Mouse (Mus musculus): ENCODE data around the gene Ppa2. TPM values are rescaled to one million over a fixed set of nuclear protein-coding genes. Genes with fewer than 3 reads are reported as not detected.

Gene Ppa2
- polyA plus RNA-seq, 1 experiment from 2014 or later, result 94.1 TPM

DNA sequence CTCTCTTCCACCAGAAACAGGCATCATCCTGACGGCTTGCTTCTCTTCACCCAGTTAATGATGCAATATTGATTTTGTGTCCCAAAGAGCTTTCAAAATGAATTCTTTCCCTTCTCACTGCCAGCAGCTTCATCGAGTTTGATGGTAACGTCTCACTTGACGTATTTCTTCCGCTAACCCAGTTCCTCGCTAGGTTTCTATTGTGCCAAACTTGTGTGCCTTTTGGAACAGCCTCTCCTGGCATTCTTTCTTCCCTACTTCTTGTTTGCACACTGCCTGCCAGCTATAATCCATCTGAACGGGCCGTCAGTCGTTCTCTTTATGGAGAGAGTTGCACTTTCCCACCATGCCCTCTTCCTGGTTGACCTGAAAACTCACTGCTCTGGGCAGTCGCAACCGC, 31.2 kb downstream of the Ppa2 start:
- H3K9me3 ChIP-seq (ENCODE audit: low read length), result no peaks in the 10 kb centered on the region
- H3K4me2 ChIP-seq (replicated peaks; ENCODE audit: low read depth, low read length), result no peak overlapping the region
- DNase-seq (ENCODE audit: low spot score) (peak; percentile 43), ATAC-seq (0 out of 2 replicates have a peak, but pooled peaks have one; percentile 18)
- H3K36me3 ChIP-seq (ENCODE audit: insufficient read depth, low read length), result no peaks in the 10 kb centered on the region
- H3K27me3 ChIP-seq (replicated peaks; ENCODE audit: insufficient read depth, low read length), result no peaks in the 10 kb centered on the region
- no peak overlapping the region for H3K27ac ChIP-seq (ENCODE audit: low read length)
- H3K9ac ChIP-seq (replicated peaks; ENCODE audit: low read depth), result no peak overlapping the region
- 66% methylated on average over 11 of the region's 11 CpGs for WGBS
- TF ChIP-seq EP300 (IDR thresholded peaks at IDR 0.05) (no peak), CTCF (IDR thresholded peaks at IDR 0.05) (no peak)
- no peak overlapping the region for H3K4me3 ChIP-seq (ENCODE audit: low read depth, low read length)
- H3K4me1 ChIP-seq (ENCODE audit: insufficient read depth, low read depth, low read length), result no peaks in the 10 kb centered on the region

DNA sequence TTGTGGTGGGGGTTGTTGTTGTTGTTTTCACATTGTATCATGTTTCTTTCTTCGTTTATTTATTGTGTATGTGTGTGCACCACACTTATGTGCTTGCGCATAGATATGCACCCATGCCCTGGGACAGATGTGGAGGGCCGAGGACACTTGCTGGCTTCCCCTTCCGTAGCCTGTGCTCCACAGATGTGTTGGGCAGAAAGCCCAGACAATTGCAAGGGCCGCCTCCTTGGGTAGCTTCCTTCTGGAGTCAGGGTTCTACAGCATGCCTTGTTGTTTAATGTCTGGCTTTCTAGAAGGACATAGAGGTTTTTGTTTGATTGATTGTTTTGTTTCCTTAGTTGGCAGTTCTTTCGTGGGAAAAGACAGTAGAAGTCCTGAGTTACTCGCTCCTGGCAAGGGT, 37.6 kb downstream of the Ppa2 start:
- H3K36me3 ChIP-seq (ENCODE audit: insufficient read depth, low read length), result no peaks in the 10 kb centered on the region
- no peaks in the 10 kb centered on the region for H3K9me3 ChIP-seq (ENCODE audit: low read length)
- H3K4me2 ChIP-seq (replicated peaks; ENCODE audit: low read depth, low read length), result no peak overlapping the region
- no peak overlapping the region for H3K9ac ChIP-seq (replicated peaks; ENCODE audit: low read depth)
- TF ChIP-seq EP300 (IDR thresholded peaks at IDR 0.05), result no peak
- peak; percentile 78 for ATAC-seq
- whole genome bisulfite sequencing, result 42% methylated on average over 7 of the region's 7 CpGs
- no peak overlapping the region for H3K4me3 ChIP-seq (ENCODE audit: low read depth, low read length)
- H3K27me3 ChIP-seq (replicated peaks; ENCODE audit: insufficient read depth, low read length), result no peaks in the 10 kb centered on the region
- H3K4me1 ChIP-seq (ENCODE audit: insufficient read depth, low read depth, low read length), result no peaks in the 10 kb centered on the region
- H3K27ac ChIP-seq (ENCODE audit: low read length), result no peak overlapping the region
- DNase-seq (ENCODE audit: low spot score), result peak; percentile 15

DNA sequence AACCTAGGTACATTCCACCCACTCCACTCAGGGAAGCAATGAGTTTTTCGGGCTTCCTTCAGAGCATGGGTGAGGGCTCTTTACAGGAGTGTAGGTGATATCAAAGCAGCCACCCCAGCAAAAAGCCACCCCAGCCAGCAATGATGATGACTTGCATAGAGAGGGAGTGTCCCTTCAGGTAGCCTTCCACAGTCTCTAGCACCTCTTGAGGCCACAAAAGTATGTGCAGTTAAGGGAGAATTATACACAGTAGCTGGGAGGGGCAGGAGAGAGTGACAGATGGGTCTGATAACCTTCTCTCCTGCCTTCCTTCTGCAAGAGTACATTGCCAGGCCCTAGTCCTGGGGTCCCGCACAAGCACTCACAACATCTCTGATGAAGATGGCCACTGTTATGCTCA, 38.9 kb downstream of the Ppa2 start:
- Histone ChIP-seq H3K4me3 (ENCODE audit: low read depth, low read length) (no peak overlapping the region), H3K27ac (ENCODE audit: low read length) (no peak overlapping the region), H3K4me2 (replicated peaks; ENCODE audit: low read depth, low read length) (no peak overlapping the region), H3K27me3 (replicated peaks; ENCODE audit: insufficient read depth, low read length) (no peaks in the 10 kb centered on the region), H3K9ac (replicated peaks; ENCODE audit: low read depth) (no peak overlapping the region), H3K9me3 (ENCODE audit: low read length) (no peaks in the 10 kb centered on the region), H3K4me1 (ENCODE audit: insufficient read depth, low read depth, low read length) (no peaks in the 10 kb centered on the region), H3K36me3 (ENCODE audit: insufficient read depth, low read length) (no peaks in the 10 kb centered on the region)
- 84% methylated on average over 2 of the region's 2 CpGs for WGBS
- ATAC-seq (no peak), DNase-seq (ENCODE audit: low spot score) (no peak)
- peak; percentile 24; the same call in 1 of the 2 replicates for TF ChIP-seq CTCF (IDR thresholded peaks at IDR 0.05)
- TF ChIP-seq EP300 (IDR thresholded peaks at IDR 0.05), result no peak

DNA sequence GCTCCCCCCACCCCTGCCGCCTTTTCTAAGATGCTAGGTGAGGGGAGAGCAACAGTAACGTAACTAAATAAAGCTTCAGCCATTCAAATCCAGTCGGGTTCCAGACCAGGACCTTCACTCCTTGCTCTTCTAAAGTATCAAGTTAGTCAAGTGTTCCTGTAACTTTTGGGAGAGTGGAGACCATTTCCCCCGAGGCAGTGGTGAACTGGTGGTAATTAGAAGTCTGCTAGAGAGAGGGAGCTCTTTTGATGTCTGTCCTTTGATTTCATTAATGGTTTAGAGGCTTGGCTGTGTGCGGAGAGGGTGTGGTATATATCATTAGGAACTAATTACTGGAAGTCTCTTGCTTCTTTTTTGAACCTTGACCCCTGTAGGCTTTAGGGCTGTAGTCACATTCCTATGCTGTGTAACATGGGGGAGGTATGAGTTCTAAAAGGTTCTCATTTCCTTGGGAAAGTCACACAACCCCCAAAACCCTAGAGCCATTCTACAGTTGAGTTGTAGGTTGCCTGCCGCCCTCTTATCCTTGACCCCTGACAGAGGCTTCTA, 47.6 kb downstream of the Ppa2 start:
- DNase-seq (ENCODE audit: low spot score), result no peak
- Histone ChIP-seq H3K36me3 (ENCODE audit: insufficient read depth, low read length) (no peaks in the 10 kb centered on the region), H3K4me3 (ENCODE audit: low read depth, low read length) (no peak overlapping the region), H3K4me2 (replicated peaks; ENCODE audit: low read depth, low read length) (no peak overlapping the region), H3K9me3 (ENCODE audit: low read length) (no peaks in the 10 kb centered on the region), H3K4me1 (ENCODE audit: insufficient read depth, low read depth, low read length) (no peaks in the 10 kb centered on the region), H3K27ac (ENCODE audit: low read length) (no peak overlapping the region), H3K9ac (replicated peaks; ENCODE audit: low read depth) (no peak overlapping the region), H3K27me3 (replicated peaks; ENCODE audit: insufficient read depth, low read length) (no peaks in the 10 kb centered on the region)
- no peak for ATAC-seq
- no peak for TF ChIP-seq CTCF (IDR thresholded peaks at IDR 0.05)
- TF ChIP-seq EP300 (IDR thresholded peaks at IDR 0.05), result no peak
- 74% methylated on average over 6 of the region's 6 CpGs for WGBS

DNA sequence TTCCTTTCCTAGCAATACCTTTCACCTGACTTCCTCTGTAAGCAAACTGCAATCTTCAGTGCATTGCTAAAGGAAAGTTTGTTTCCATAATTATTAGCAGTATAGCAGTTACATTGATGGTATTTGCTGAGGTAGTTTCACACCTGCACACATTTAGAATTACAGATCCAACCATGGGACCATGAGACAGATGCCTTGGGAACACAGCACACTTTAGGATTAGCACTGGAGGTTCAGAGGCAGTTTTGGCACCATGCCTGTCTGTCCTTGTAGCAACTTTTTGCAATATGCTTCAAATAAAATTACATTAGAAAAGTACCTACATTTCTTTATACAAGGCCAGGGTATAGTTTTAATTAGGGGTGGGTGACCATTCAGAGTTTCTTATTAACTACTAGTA, 48.1 kb downstream of the Ppa2 start:
- Histone ChIP-seq H3K27me3 (replicated peaks; ENCODE audit: insufficient read depth, low read length) (no peaks in the 10 kb centered on the region), H3K4me3 (ENCODE audit: low read depth, low read length) (no peak overlapping the region)
- no peak for TF ChIP-seq EP300 (IDR thresholded peaks at IDR 0.05)
- no peak for TF ChIP-seq CTCF (IDR thresholded peaks at IDR 0.05)

DNA sequence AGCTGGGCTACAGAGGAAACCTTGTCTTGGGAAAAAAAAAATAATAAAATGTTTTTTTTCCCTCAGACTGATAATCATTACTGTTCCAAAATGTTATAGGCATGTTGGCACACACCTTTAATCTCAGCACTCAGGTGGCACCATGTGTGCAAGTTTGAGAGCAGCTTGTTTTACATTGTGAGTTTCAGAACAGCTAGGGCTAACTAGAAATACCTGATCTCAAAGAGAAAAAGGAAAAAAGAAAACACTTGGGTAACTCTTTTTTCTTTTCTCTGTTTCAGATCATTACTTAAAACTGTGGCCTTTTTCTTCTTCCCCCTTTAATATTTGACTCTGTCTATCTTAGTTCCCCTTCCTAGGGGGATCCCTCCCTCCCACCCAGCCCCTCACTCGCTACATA, 51.5 kb downstream of the Ppa2 start:
- no peaks in the 10 kb centered on the region for H3K4me1 ChIP-seq (ENCODE audit: insufficient read depth, low read depth, low read length)
- WGBS, result 85% methylated on average over 1 of the region's 1 CpGs
- no peaks in the 10 kb centered on the region for H3K27me3 ChIP-seq (replicated peaks; ENCODE audit: insufficient read depth, low read length)
- TF ChIP-seq EP300 (IDR thresholded peaks at IDR 0.05) (no peak), CTCF (IDR thresholded peaks at IDR 0.05) (no peak)
- H3K36me3 ChIP-seq (ENCODE audit: insufficient read depth, low read length), result no peaks in the 10 kb centered on the region
- ATAC-seq (no peak), DNase-seq (ENCODE audit: low spot score) (no peak)
- H3K9ac ChIP-seq (replicated peaks; ENCODE audit: low read depth), result no peak overlapping the region
- no peak overlapping the region for H3K27ac ChIP-seq (ENCODE audit: low read length)
- H3K4me3 ChIP-seq (ENCODE audit: low read depth, low read length), result no peak overlapping the region
- H3K9me3 ChIP-seq (ENCODE audit: low read length), result no peaks in the 10 kb centered on the region
- H3K4me2 ChIP-seq (replicated peaks; ENCODE audit: low read depth, low read length), result no peak overlapping the region

More for the DNA sequence above, 48.1 kb downstream of the Ppa2 start:
- ATAC-seq (no peak), DNase-seq (ENCODE audit: low spot score) (no peak)
- Histone ChIP-seq H3K4me2 (replicated peaks; ENCODE audit: low read depth, low read length) (no peak overlapping the region), H3K9me3 (ENCODE audit: low read length) (no peaks in the 10 kb centered on the region), H3K4me1 (ENCODE audit: insufficient read depth, low read depth, low read length) (no peaks in the 10 kb centered on the region), H3K36me3 (ENCODE audit: insufficient read depth, low read length) (no peaks in the 10 kb centered on the region), H3K27ac (ENCODE audit: low read length) (no peak overlapping the region), H3K9ac (replicated peaks; ENCODE audit: low read depth) (no peak overlapping the region)

DNA sequence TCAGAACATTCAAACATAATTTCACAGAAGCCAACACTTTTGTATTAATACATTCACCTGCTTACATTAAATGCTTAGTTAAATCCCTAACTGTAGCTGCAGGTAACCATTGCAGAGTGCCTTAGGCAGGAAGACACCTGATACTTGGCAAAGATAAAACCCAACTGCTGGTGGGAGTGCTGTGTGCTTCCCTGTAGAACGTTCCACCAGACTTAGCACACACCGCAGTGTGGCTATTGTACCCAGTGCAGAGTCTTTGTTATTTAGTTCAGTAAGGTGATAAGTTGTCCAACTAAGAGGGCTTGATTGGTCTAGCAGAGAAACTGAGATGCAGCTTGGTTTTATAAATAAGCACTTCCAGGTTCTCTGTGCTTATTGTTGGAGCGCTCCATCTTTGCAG, 54.2 kb downstream of the Ppa2 start:
- no peak for ATAC-seq
- no peak overlapping the region for H3K27ac ChIP-seq (ENCODE audit: low read length)
- WGBS, result 84% methylated on average over 3 of the region's 3 CpGs

More for the DNA sequence above, 54.2 kb downstream of the Ppa2 start:
- no peak overlapping the region for H3K9ac ChIP-seq (replicated peaks; ENCODE audit: low read depth)
- no peak overlapping the region for H3K4me2 ChIP-seq (replicated peaks; ENCODE audit: low read depth, low read length)
- H3K27me3 ChIP-seq (replicated peaks; ENCODE audit: insufficient read depth, low read length), result no peaks in the 10 kb centered on the region
- no peak for TF ChIP-seq CTCF (IDR thresholded peaks at IDR 0.05)
- TF ChIP-seq EP300 (IDR thresholded peaks at IDR 0.05), result no peak
- H3K4me1 ChIP-seq (ENCODE audit: insufficient read depth, low read depth, low read length), result no peaks in the 10 kb centered on the region
- no peaks in the 10 kb centered on the region for H3K9me3 ChIP-seq (ENCODE audit: low read length)
- no peak overlapping the region for H3K4me3 ChIP-seq (ENCODE audit: low read depth, low read length)
- DNase-seq (ENCODE audit: low spot score), result no peak
- no peaks in the 10 kb centered on the region for H3K36me3 ChIP-seq (ENCODE audit: insufficient read depth, low read length)
